Mouse (Mus musculus): ENCODE data around the gene Traf4.
A peak's percentile ranks its signal among the peaks of the same experiment; 100 is the strongest.
"Not testable (repeated sequence)": the region's sequence is repeated elsewhere in the genome, so short reads cannot be mapped to it uniquely, and the experiment has no call there.

The Traf4 gene

GRCm38 (mm10) chr11:78143520-78143919 lies 21.9 kb downstream of the Traf4 start:
- no peak for DNase-seq (ENCODE audit: low read depth)

- DNase-seq (ENCODE audit: low read depth) = peak; percentile 39
These were observed 24.7 kb downstream of the Traf4 start for GRCm38 (mm10) chr11:78140665-78141064.

- no peak for DNase-seq (ENCODE audit: low read depth)
These were observed 27.4 kb downstream of the Traf4 start for GRCm38 (mm10) chr11:78138023-78138422.

DNA sequence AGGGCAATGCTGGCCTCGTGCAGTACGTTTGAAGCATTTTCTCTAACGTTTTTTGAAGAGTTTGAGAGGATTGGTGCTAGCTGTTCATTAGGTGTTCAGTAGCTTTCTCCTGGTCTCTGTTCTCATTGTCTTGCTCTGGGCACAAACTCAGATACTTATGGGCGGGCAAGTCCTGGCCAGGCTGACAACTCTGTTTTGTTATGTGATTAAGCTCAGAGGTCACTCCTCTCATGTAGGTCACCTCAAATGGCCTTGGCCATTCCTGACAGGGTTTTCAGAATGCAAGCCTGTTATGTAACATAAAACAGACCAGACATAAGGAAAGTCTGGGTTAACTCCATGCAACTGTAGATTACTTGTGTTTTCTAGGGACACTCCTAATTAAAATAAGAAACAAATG lies 27.8 kb downstream of the Traf4 start:
- DNase-seq (ENCODE audit: low read depth) = no peak

- no peak for DNase-seq (ENCODE audit: low read depth)
These were observed 29.3 kb downstream of the Traf4 start for GRCm38 (mm10) chr11:78136132-78136531.

DNA sequence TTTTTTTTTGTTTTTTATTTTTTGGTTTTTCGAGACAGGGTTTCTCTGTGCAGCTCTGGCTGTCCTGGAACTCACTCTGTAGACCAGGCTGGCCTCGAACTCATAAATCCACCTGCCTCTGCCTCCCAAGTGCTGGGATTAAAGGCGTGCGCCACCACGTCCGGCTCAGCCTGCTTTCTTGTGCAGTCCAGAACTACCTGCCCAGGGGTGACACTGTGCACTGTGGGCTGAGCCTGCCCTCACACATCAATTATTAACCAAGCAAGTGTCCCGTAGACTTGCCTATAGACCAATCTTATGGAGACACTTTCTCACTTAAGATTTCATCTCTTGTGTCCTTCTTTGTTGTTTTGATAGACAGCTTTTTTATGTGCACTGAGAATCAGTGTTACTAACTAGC lies 30.1 kb downstream of the Traf4 start:
- DNase-seq (ENCODE audit: low read depth) = not testable (repeated sequence)

DNA sequence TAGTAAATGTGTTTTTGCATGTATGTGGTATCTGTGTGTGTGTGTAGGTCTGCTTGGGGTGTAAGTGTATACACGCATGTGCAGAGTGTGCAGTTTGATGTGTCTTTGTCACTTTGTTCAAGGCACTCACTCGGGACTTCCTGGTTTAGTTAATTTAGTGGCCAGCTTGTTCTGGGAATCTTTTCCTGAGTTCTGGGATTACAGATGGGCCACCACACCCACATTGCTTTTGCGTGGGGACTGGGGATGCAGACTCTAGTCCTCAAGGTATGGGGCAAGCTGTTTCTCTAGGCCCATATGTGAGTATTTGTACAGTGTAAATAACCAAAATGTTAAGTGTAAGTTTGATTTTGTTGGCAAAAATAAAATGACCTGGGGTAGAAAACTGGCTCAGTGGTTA lies 31.0 kb downstream of the Traf4 start:
- DNase-seq (ENCODE audit: low read depth) = no peak

DNA sequence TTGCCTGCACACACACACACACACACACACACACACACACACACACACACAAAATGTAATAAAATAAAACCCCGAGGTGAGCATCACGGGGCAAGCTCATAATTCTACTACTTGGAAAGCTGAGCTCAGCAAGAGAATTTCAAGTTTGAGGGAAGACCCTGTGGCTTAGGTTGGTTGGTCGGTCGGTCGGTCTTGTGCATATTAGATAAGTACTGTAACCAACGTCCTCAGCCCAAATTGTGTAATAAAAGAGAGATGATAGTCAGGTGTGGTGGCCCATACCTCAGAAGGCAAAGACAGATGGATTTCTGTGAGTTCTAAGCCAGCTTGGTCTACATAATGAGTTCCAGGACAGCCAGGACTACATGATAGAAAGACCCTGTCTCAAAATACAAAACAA lies 31.5 kb downstream of the Traf4 start:
- DNase-seq (ENCODE audit: low read depth) = no peak

- DNase-seq (ENCODE audit: low read depth) = no peak
These were observed 35.9 kb downstream of the Traf4 start for GRCm38 (mm10) chr11:78129458-78129857.

- DNase-seq (ENCODE audit: low read depth) = peak; percentile 81
These were observed 38.6 kb downstream of the Traf4 start for GRCm38 (mm10) chr11:78126739-78127138.

- DNase-seq (ENCODE audit: low read depth) = peak; percentile 74
These were observed 39.7 kb downstream of the Traf4 start for GRCm38 (mm10) chr11:78125691-78126090.

DNA sequence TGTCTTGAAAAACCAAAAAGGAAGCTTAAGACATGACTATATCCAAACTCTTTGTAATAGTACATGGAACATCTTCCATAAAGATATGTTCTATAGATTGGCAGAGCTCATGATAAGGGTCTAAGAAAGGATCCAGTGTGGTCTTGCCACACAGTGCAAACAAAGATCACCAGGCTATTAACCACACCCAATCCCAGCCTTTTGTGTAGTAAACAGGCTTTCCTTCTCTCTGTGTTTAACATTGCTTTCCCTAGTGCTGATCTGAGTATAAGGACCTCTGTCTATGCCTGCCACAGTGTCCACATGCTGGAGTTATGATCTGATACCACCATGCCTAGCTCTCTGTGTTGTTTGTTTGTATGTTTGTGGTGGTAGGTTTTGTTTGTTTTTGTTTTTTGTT lies 41.6 kb downstream of the Traf4 start:
- DNase-seq (ENCODE audit: low read depth) = peak; percentile 32

- peak; percentile 89 for DNase-seq (ENCODE audit: low read depth)
These were observed 42.6 kb downstream of the Traf4 start for GRCm38 (mm10) chr11:78122815-78123214.

DNA sequence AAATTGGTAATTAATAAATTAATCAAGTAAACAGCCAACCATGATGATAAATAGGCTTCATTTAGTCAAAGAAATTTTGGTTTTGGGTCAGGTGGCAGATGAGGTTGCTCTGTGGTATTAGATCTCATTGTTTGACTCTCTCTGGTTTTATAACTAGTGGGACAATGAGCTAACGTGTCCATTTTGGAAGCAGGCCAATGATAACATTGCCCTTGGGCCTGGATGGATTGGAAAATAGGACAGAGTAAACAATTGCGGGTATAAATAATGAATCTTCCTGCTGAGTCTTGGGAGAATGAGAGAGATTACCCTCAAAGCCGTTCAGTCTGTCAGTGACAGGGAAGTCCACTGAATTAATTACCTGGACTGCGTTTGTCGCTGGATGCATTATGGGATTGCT lies 44.2 kb downstream of the Traf4 start:
- DNase-seq (ENCODE audit: low read depth) = peak; percentile 40

GRCm38 (mm10) chr11:78119898-78120297 lies 45.5 kb downstream of the Traf4 start:
- peak; percentile 75 for DNase-seq (ENCODE audit: low read depth)

- peak; percentile 53 for DNase-seq (ENCODE audit: low read depth)
These were observed 46.9 kb downstream of the Traf4 start for GRCm38 (mm10) chr11:78118467-78118866.

- peak; percentile 58 for DNase-seq (ENCODE audit: low read depth)
These were observed 49.3 kb downstream of the Traf4 start for GRCm38 (mm10) chr11:78116146-78116410.

DNA sequence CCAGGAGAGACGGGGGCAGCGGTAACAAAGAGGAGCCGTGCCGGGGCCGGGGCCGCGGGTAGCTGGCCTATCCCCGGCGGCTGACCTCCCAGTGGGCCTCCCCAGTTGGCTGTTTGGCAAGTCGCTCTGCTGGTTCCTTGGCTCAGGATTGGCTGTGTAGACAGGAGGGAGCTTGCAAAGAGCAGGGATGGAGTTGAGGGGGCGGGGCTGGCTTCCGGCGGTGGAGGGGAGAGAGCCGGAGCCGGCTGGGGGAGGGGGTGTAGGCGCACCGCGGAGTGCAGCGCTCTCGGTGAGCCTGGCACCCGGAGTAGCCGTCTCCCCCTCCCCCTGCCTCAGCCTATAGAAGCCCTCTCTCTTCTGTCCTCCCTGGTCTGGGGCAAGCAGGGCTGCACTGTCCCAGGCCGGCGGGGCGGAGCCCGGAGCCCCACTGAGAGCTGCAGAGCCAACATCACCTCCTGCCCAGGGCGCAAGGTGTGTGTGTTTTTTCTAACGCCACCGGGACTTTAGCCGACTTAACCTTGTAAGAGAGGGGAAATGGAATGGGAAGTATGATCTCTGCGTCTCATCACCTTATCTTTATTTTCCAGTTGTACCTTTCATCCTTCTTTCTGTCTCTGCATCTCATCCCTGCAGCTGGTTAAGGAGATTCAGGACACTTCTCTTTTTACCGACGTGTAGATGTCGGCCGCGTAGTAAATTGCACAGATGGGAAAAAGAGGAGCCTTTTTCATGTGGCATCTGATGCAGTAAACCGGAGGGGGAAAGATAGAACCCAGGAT lies 49.8 kb downstream of the Traf4 start:
- peak; percentile 96 for DNase-seq (ENCODE audit: low read depth)

DNA sequence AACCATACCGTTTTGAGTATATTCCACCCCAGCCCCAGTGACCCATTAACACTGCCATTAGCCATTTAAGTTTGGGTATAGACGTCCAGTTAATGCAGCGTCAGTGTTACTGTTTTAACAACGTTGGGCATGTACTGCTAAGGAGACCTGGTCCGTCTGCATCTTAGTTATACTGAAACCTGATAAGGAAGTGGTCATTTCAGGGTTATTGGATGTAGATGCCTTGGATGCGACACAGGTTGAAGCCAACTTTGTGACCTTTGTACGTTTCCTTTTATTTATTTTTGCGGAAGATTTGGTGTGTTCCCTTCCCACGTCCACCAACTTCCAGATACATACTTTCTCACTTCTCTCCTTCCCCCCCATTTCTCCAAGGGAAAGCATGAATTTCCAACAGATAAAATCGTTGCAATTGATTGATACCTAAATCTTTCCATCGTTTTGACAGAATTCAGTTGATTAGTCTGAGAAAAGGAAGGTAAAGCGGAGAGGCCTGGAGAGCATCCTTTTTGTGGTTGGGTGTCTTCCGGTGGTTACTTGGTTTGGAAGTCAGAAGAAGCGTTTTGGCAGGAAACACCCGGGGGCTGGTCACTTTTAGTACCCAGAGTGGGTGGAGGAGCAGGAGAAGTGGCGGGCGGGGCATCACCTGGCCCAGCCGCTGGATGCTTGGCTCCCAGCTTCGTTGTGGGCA lies 50.6 kb downstream of the Traf4 start:
- peak; percentile 95 for DNase-seq (ENCODE audit: low read depth)

- no peak for DNase-seq (ENCODE audit: low read depth)
These were observed 51.8 kb downstream of the Traf4 start for GRCm38 (mm10) chr11:78113616-78114015.

Data from 416B (cell line).